Mouse (Mus musculus) urinary bladder, postnatal 10 days (tissue): ENCODE measurements around the gene Vps35l.

Experiments
- DNase-seq: peaks from one replicate; pipeline ENCODE4 v3.0.0; 2022; ENCODE audit warnings: low spot score

Gene Vps35l

GRCm38 (mm10) chr7:118739975-118740531 is at the start of gene Vps35l:
TSS of gene Vps35l (plus strand) at chr7:118740226.
- DNase-seq = no peak

DNA sequence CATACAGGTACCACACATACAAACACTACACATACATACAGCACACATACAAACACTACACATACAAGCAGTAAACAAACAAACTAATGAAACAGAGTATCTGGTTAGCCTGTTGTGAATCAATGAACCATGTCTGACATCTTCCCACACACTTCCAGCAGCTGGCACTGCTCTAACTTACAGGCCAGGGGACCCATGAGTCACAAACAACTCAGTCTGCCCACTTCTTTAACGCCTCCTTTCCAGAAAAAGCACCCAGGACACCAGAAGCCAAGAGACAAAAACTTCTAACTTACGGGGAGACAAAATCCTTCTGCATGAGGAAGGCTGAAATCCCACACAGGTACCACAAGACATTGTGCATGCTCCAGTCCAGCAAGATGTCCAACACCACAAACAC is 48.7 kb upstream of the Vps35l start:
- DNase-seq = no peak

GRCm38 (mm10) chr7:118696146-118696545 is 43.9 kb upstream of the Vps35l start:
- no peak for DNase-seq

DNA sequence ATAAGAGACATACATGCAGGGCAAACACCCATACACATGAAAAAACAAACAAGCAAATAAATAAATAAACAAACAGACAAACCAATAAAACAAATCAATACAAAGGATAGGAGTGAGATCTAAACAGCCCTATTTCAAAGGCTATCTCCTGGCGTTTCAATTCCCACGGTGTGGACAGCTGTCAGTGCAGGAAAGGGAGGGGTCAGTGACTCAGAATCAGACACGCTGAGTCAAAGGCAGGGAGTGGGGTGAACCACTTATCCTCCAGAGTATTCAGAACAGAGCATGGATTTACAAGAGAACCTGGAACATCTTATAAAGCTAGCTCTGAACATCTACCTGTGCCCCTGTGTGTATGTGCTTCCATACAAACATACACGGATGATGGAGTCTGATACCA is 42.9 kb upstream of the Vps35l start:
- no peak for DNase-seq

DNA sequence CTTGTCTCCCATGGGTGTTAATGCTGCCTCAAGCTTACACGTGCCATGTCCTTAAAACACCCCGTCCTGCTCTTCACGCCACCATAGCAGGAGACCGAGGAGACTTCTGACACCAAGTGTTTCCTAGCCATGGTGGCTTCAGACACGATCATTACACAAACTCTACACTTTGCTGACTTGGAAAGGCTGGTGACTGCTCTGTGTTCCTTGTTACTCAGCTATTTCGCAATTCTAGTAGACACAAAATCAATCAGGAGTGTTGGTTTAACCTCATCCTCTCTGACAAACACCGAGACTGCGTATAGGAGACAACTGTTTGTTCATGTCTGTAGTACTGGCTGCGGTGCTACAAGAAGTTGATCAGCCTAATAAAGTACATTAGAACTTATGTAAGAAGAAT is 41.1 kb upstream of the Vps35l start:
- DNase-seq = no peak

- DNase-seq = no peak
These were observed 36.9 kb upstream of the Vps35l start for GRCm38 (mm10) chr7:118703144-118703561.

GRCm38 (mm10) chr7:118704001-118704850 is 35.8 kb upstream of the Vps35l start:
- no peak for DNase-seq

GRCm38 (mm10) chr7:118705101-118705961 is 34.7 kb upstream of the Vps35l start, which contains the start of gene Gde1:
TSS of gene Gde1 (minus strand) at chr7:118705778.
- DNase-seq = peak; percentile 69

DNA sequence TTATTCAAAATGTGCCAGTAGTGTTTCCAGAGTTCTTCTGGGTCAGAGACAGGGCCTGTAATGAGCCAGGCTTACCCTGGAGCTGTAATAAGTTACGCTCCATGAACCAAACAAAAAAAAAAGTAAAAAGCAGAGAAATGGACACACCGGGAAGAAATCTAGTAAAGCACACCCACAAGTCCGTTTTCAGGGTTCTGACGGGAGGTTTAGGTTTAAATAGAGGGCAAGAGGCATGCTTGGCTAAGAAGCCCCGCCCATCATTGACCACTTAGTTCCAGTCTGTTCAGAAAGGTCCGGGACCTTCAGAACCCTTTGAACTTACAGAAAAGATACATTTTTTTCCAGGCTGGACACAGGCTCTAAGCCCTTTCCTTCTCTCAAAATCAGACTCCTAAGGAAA is 34.0 kb upstream of the Vps35l start:
- no peak for DNase-seq

DNA sequence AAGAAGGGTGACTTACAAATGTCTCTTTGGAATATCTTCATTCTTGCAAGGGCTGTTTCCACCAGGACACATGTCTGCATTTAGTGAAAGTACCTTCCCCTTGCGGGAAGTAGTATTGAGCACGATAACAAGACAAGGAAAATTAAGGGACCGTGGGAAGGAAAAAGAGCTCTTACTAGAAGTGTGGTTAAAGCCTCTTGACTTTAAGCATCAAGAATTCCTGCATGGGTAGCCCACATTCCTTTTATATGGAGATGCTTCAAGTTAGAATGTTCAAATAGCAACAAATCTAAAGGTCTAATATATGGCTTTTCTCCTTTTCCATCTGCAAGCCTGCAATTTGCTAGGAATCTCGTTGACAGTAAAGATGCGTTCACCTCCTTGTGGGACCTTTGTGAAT is 33.5 kb upstream of the Vps35l start:
- DNase-seq = no peak

GRCm38 (mm10) chr7:118707216-118707615 is 32.8 kb upstream of the Vps35l start:
- no peak for DNase-seq

DNA sequence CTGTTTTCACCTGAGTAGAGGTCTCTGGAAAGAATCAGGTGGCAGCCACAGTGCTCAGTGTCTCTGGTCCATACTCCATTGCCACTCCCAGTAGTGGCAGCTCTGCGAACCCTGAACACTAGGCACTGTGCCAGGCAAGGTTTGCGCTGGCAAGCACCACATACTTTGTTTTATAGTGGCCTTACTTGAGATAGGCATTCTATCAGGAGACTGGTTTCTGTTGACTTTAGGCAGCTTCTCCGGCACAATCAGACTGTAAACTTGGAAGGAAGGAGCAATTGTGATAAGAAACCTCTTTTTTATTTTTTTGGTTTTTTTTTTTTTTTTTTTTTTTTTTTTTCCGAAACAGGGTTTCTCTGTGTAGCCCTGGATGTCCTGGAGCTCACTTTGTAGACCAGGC is 32.0 kb upstream of the Vps35l start:
- no peak for DNase-seq

DNA sequence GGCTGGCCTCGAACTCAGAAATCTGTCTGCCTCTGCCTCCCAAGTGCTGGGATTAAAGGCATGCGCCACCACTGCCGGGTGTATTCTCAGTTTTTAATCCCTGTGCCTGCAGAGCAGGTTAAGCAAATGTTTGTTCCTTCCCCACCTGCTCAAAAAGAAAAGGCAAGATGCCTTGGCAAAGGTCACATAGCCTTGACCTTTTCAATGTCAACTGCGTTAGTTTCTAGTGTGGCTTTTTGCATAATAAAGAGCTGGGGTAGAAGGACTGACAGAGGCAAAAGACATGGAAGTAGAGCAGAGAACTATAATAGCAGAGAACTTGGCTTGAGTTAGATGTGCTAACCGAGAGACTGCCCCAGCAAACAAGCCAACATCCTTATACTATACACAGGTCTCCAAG is 29.2 kb upstream of the Vps35l start:
- DNase-seq = no peak

- DNase-seq = peak; percentile 71
These were observed 27.5 kb upstream of the Vps35l start, which contains the start of gene Ccp110 for GRCm38 (mm10) chr7:118712228-118713173. TSS of gene Ccp110 (plus strand) at chr7:118712552.

DNA sequence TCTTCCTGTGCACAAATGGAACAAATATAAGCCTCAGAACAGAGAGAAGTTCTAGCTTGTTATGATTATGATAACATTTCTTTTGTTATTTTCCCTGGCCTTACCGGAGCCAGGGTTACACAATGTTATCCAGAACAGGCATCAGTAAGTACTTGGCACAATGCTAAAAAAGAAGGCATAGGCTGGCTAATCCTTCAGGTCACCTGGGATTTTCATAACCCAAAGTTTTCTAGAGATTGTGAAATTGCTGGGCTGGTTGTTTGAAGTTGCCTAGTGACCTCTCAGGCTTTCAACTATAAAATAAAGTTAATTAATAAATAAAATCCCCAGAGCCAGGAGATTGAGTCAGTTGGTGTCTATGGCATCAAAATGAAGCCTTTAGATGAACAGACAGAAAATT is 25.2 kb upstream of the Vps35l start:
- DNase-seq = no peak

- no peak for DNase-seq
These were observed 22.0 kb upstream of the Vps35l start for GRCm38 (mm10) chr7:118718066-118718465.

- DNase-seq = no peak
These were observed 16.1 kb upstream of the Vps35l start for GRCm38 (mm10) chr7:118723927-118724326.

- DNase-seq = no peak
These were observed 14.6 kb upstream of the Vps35l start for GRCm38 (mm10) chr7:118725459-118725858.

GRCm38 (mm10) chr7:118728846-118729587 is 11.0 kb upstream of the Vps35l start:
- no peak for DNase-seq

DNA sequence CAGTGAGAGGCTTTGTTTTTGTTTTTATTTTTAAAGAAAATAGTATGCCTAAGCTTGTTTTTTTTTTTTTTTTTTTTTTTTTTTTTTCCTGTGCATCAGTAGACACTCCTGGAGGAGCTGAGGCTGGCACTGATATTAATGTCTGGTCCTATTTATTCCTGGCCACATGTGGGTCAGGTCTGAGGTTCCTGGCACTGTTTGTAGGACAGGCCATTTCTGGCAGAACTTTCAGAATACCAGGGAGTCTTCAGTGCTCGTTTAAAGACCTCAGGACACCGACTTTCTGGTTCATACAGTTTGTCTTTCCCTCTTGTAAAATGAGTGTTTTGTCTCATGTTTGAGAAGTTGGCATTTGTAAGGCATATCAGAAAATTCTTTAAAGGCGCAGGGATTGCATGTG is 8.2 kb upstream of the Vps35l start:
- DNase-seq = no peak

DNA sequence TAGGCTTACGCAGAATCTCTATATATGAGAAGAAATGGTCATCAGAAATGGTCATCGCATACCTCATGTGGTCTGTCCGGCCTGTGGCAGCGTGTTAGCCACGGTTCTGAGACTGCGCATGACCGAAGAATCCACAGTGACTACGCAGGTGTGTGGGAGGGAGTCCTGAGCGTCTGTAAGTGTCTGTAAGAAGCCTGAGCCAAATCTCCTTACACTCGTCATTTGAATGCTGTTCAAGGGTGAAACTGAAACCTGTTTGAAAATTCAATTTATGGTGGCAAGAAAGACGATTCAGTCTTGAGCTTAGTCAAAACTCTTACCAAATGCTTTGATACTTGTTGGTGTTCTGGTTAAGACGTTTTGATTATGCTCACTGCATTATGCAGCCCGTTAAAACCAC is 6.8 kb upstream of the Vps35l start:
- DNase-seq = no peak
